Mouse (Mus musculus) cerebellum, postnatal 4 days (tissue): ENCODE measurements at regions not wholly inside any gene's neighbourhood (a gene's known extent, or its start where the extent isn't known, plus 50 kb on each side); places are given as distances from the start of the nearest gene placed in this dataset.

ENCODE experiments used
- DNase-seq, 2 experiments: peaks; one replicate each; pipeline ENCODE4 v3.0.0; 2022; ENCODE audit warnings: low spot score in 2 of 2, mixed read lengths in 1 of 2

DNA sequence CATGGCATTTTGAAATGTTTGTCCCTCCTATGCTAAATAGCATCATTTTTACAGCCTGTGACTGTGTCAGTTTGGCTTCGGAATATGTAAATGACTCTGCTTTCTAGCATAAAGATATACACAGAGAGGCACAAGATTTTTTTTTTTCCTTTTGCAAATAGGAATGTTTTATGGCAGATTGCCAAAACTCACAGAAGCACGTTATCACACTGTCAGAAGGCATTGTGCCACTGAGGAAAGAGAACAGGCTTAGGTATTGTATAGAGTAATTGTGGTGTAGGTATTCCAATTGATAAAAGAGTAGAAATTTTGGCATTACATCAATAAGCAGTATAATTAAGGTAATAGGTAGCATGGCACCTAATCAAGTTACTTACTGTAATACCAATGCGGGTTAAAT lies 988.5 kb upstream of the Tenm2 start:
- no peak for DNase-seq

DNA sequence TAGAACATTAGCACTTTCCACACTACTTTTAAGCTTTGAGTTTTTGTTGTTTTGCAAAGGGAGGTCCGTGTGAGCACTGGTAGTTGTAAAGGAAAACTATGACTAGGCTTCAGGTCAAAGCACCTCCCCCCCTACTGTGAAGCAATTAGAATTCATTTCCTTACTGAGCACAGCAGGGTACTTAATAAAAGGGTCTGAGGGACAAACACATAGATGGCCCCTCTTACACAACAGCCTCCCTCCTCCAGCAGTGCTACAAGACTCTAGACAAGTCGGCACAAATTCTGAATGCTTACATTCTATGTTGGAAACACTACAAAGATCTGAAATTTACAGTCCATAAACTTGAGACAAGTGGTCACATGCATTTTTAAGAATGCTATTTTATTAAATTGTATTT lies 967.6 kb upstream of the Tenm2 start:
- DNase-seq, result no peak

DNA sequence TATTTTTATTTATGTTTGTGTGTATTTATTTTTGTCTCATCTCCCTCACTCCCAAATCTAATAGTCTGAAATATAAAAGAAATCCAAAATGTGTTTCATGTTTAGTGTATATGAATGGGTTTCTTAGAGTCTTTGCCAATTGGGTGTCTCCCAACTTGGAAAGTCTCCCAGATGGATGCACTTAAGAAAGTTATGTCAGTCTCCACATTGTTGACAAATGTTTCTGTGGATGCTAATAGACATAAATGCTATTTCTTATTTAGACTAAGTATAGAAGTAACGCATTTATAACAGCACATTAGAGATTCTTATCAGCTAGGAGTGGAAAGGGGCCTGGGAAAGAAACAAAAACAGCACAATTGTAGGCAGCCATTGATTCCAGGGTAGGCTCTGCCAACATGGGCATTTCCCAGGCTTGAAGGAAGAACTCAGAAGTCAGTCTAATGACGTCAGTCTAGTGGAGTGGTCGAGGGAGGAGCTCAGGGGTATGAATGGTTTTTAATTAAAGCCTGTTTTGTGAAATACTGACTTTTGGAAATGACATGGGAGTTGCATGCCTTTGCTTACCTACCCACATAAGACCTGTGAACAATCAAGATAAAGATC lies 965.5 kb upstream of the Tenm2 start:
- DNase-seq, result no peak

DNA sequence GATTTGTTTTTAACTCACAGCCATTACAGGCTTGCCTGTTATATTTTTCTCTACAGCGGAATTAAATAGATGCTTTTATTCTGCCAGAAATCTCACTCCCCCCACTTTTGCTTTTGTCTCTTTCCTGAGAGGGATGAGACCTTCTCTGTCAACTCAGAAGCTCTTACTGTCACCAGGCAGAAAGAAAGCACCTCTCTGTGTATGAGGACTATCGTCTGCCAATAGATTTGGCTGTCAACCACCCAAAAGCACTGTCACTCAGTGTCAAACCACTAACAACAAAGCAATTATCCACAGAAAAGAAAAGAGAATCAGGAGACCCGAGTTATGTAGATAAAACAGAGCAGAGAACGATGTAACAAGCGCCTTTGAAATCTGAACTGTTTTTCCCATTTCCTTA lies 958.0 kb upstream of the Tenm2 start:
- no peak for DNase-seq

DNA sequence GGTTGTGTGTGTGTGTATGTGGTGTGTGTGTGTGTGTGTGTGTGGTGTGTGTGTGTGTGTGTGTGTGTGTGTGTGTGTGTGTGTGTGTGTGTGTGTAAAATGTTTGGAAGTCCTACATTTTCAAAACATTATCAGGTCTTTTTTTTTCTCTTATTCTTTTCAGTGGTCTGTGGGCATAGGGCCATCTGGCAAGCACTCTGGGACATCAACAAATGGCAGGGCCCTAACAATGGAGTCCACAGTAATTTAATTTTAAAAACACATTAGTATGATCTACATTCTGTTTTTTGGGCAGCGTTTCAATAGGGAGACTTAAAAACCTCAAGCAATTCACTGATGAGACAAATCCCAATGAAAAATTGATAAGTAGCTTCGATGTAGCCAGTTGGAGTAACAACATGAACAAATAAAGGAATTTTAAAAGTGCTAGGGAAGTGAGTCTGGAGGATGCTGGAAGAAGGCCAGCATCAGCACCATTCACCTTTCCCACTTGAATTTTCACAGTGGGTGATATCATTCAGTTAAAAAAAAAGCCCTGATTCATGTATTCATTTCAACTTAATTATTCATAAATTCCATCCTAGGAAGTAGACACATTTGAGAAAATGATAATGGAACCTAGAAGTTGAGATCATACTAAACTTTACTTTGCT lies 956.3 kb upstream of the Tenm2 start:
- no peak for DNase-seq

DNA sequence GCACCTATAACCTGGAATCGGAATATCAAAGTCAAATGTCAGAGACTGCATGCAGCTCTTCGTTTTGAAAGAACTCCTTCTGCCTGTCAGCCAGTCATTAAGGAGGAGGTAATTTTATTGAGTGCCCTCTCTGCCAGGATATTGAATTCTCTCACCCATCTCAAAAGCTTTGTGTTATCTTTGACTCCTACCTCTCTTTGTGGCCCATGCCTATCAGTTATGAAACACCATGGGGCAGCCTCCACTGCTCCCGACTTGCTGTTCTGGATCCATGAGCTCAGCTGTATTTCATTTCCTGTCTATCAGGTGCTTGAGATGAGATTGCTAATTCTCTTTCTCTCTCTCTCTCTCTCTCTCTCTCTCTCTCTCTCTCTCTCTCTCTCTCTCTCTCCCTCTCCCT lies 955.7 kb upstream of the Tenm2 start:
- DNase-seq, result no peak

DNA sequence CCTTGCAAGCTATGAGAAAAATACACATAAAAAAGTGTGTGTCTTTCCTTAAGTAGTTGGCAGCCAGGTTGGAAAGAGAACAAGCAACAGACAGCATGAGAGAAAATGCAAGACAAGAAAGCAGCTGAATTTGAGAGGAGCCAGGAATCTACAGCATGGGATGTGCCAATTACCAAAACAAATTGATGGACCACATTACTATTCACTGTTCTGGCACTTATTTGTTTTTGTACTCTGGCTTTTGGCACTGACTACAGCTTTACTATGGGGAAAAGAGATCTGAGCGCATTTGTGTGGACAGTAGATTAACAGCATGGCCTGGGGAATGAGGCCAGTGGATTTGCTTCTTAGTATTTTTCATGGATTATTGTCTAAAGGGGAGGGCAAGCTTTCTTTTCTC lies 935.0 kb upstream of the Tenm2 start:
- no peak for DNase-seq

DNA sequence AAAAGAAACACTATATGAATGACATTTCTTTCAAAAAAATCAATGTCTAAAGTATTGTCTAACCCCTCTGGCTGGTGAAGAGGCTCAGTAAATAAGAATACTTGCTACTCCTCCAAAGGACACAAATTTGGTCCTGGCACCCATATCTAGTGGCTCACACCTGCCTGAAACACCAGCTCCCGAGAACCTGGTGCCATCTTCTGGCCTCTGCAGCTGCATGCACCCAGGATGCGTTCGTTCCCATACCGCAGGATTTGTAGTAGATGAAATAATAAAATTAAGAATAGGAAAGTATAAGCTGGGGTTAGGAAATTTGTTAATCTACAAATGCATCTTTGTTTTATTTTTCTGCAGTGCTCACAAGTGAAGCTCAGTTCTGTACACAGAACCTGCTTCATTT lies 922.5 kb upstream of the Tenm2 start:
- DNase-seq, result no peak

DNA sequence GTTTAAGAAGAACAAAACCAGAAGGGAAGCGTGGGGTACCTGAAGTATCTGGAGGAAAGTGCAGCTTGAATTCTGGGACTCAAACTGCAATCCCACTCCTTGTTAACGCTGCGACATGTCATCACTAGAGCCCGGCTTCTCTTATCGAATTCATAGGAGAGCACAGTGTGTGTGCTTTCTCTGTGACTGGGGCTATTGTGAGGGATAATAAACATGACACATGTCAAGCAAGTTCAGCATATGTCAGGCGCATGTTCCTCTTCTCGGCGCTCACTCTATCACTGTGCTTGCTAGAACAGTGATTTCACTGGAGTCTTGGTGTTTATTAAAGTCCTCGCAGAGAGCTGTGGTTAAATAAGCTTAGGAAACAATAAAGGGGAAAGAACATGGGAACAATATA lies 921.2 kb upstream of the Tenm2 start:
- no peak for DNase-seq

DNA sequence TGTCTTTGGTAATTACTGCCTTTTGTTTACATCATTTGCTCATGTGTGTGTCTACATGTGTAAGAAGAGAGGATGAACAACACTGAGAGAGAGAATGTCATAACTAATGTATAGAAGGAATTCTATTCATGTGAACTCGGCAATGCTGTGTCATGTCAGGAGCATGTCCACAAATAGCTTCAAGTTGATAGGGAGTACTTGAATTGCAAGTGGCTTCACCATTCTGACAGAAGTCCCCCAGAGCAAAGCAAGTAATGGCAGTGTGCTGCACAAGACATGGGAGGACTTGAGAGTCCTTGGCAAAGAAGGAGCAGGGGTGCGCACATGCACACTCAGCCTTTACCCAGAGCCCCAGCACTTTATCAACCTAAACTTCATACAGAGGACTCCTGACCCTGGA lies 919.9 kb upstream of the Tenm2 start:
- no peak for DNase-seq

DNA sequence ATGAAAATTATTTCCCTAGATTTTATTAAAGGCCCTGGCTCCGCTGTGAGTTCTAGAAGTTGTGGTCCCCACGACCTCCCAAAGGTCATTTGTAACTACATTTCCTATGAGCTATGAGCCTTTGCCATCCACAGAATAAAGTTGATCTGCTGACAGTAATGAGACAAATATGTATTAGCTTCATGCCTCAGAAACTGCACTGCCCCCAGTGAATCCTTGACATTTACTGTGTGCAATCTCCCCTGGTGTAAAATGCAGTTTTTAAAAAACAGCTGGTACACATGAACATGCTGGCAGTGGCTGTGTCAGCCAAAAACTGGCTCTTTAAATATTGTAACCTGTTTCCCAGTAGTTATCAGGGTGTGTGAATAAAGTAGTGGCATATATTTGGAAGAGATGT lies 907.7 kb upstream of the Tenm2 start:
- DNase-seq, result no peak

DNA sequence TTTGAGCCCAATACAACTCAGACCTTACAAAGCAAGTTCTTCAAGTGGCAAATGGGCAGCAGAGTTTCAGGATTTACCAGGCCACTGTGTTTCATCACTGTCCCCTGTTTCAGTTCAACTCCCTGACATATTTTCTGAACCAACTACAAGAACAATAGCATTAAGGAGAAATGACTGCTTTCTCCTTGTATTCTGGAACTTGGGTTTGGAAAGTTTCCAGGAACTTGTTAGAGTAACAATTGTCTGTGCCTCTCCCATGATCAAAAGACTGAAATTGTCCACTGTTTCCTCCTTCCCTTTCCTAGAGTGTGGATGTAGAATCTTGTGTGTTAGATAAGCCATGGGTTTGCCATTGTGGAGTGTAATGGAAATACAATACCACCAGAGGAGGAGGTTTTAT lies 893.1 kb upstream of the Tenm2 start:
- DNase-seq, result no peak

DNA sequence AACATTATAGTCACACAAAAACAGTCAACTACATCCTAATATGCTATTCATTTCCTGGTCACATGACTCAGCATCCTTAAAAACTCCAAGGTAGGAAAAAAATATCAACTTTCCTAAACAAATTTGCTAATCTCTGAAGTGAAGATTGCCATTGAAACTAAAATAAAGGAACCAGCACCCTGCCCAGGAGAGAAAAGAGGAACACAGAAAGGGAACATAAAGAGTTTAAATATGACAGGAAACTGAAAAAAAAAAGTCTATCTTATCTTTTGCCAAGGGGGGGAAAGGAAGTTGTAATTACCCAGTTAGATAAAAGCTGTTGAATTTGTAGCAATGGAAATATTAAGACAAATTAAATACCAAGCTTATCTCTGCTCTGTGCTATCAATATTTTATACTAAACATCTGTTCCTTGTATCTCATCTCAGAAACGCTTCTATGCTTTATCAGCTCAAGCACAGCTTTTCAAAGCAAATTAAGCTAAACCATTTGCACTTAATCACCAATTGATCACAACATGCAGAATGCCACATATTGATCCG lies 888.1 kb upstream of the Tenm2 start:
- DNase-seq, result no peak

DNA sequence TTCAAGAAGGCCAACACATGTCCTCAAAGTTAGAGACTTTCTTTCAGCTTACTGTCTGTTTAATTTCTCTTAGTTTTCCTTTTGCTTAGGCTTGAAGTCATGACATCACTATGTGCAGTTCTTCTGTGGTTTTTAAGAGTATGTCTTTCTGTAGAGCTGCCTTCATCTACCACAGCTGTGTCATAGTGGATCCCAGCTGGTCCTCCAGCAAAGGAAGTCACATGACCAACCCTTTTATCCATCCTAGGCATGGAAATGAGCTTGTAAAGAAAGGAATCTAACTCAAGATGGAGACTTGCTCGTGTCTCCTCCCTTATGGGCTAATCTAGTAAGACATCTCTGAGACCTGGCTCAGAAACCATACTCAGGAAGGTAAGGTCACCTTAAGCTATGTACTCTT lies 886.7 kb upstream of the Tenm2 start:
- no peak for DNase-seq

DNA sequence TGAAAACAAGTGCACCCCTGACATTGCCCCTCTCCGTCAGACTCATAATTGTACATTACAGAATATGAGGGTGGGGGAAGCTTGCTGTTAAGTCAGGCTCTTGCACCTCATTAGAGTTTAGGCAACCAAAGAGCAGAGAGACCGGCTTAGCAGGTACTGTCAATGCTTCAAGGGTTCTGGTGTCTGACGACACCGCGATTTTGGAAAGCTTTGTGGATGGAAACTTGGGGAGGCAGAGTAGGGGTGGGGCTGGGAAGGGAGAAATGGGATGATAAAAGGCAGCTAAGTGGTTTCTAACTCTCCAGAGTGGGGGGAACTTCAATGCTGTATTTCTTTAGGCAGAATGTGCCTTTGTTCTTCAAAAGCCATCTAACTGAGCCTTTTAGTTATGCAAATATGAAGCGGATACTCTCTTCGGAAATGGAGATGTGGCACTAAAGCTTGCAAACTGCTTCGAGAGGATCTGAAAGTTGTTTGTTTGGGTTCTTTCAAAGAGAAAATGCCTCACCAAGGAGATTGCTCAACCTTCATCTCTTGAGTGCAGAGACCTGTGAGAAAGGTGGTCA lies 885.4 kb upstream of the Tenm2 start:
- DNase-seq, result no peak

DNA sequence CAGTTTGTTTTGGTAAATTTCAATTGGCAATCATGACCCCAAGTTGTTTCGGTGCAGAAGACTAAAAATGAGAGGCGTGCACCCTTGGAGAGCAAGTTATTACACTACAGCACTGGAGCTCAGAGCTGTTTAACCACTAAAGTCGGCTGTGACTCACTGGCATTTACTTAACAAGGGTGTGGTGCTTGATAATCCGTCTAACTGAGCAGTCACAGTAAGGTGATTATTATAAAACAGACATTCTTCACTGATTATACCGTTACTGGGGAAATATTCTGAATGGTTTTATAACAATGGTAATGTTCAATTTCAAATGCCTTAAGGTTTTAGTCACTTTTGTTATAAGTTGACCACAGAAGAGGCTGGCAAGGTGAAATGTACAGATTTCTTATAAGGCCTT lies 882.0 kb upstream of the Tenm2 start:
- DNase-seq, result no peak

DNA sequence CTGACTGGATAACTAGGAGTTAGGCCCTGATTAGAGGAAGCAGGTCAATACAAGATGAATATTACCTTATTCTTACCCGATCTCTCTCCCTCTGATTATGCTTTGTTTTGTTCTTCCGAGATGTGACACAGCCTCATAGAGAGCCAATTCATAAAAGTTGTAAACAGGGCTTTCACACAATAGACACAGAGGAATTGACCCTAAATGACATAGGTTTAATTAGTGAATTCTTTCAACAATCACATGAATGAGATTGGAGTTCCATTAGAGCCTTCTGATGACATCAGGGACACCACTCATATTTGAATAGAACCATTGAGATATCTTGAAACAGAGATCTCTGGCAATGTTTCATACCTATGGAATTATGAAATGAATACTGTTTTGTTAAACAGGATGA lies 856.4 kb upstream of the Tenm2 start:
- no peak for DNase-seq

DNA sequence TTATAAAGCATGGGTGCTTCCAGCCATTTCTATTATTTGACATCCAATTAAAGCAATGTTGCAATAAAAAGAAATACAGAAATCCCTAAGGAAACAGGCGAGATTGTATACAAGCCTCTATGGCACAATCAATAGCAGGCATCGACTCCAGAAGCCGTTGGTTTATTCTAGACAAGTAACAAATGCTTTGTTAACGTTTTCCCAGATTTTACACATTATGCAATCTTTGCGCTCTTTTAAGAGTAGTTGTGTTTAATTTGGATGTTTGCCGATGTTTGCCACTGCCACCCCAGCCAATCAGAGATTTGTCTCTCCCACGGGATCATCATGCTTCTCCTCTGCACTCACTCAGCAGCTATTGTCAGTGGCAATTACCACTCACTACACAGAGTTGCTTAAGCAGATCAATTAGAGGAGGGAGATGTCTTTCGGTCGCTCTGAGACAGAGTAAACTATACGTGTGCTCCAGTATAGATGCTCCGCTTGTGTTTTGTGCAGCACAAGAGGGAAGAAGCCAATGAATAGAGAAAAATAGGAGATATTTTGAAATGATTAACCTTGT lies 839.5 kb upstream of the Tenm2 start:
- DNase-seq, result no peak

DNA sequence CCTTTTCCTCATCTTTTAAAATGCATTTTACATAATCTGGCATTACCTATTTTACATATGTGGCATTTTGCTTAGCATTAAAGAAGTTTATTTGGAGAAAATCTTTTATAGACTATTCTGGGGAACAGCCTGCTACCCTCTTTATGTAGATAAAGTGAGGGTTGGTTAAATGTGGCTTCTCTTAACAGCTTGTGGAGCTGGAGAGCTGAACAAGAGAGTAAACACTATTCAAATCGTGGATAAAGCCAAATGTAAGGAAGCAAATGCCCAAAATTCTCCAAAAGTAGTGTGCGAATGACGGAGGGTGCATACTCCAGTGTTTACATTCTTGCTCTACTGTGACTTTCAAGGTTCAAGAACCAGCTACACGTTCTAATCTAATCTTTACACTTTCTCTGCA lies 833.9 kb upstream of the Tenm2 start:
- no peak for DNase-seq

DNA sequence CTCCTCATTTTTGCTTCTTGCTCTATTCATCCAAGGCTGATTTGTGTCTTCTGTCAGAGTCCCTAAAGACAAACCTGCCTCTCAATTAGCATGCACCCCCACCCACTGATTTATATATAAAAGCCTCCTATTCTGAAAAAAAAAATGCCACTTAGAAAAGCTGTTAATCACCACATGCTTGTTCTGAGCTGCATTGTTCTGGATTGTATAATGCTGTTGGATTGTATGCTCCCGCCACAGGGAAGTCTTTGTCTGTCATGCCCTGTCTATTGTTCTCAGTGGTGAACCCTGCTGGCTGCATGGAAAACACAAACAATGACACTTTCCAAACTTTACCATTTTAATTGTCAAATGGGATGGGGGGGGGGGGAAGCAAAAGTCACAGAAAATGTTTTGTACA lies 831.9 kb upstream of the Tenm2 start:
- no peak for DNase-seq

DNA sequence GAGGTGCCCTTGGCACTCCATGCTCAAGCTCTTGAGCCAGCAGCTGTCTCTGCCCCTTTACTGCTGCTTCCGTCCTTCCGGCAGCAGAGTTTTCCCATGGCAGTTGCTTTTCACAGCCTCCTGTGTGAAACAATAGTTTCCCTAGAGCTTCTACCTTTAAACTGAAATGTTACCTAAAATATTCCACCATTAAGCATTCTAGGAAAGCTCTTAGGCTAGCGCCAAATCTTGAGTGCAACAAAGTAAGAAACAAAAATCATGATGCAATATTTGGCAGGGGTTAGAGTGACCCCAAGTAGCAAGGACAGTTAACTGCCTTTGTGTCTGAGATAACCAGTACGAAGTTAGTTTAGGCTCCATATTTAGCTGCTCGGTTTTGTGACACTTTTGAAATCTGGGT lies 830.3 kb upstream of the Tenm2 start:
- no peak for DNase-seq

DNA sequence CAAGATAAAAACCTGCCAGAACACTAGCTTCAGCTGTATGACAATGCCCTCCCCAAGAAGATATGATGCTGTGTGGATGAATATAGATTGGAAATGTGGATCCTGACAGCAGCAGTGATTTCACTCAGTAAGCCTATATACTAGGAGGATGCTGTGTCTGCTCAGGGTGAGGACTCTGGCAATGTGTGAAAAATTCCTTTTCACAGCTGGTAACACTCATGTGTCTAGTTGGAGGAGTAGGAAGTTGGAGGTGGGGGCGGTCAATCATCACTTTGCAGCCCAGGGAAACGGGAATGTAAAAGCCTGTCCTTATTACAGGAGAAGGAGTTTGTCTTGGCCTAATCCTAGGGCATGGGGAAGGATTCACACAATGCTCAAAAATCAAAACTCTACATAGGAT lies 824.3 kb upstream of the Tenm2 start:
- no peak for DNase-seq

DNA sequence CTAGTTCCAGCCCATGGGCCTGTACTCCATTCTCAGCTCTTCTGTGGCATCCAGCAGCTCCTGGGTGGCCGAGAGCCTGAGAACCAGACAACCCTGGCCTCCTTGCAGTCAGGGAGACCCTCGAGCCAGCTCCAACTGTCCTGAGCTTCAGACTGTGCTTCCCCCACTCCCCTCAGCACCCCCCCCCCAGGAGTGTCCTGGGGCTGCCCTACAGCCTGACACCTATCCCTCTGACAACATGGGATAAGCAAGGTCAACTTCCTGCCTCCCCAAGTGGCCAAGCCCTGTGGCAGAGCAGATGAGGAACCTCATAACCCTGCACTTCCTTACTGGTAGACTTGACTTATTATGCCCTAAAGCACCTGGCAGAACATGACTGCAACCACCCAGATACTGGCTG lies 823.1 kb upstream of the Tenm2 start:
- no peak for DNase-seq
